Mouse (Mus musculus) gastrocnemius, postnatal 4 days (tissue): ENCODE data around the gene Caprin1. TPM values are rescaled to one million over a fixed set of nuclear protein-coding genes. Genes with fewer than 3 reads are reported as not detected.
A peak's percentile ranks its signal among the peaks of the same experiment; 100 is the strongest.

Source experiments
- DNase-seq, 2 experiments: peaks; one replicate each; pipeline ENCODE4 v3.0.0; 2021 to 2022; ENCODE audit warnings: low spot score in 2 of 2, mixed read lengths in 2 of 2
- total RNA-seq, 2 experiments: library from RNA; stranded (reverse); gene quantifications; 2 replicates each; pipeline ENCODE4 v1.2.3; 2021

Caprin1 gene
- total RNA-seq, 2 experiments from 2014 or later = 248 to 285 TPM

DNA sequence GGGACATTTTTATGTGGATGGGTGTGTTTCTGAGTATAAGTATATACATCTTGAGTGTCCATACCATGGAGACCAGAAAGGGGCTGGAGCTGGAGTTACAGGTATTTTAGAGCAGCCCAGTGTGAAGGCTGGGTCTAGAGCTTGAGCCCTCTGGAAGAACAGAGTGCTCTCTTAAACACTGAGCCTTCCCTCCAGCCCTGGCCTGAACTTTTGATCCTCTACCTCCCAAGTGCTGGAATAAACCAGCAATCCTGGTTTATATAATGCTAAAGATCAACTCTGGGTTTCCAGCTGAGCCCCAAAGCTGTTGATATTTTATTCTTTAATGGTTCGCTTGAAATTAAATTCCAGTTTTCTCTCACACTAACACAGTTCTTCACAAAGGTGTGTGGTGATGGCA is 5.0 kb upstream of the Caprin1 start:
- no peak for DNase-seq

DNA sequence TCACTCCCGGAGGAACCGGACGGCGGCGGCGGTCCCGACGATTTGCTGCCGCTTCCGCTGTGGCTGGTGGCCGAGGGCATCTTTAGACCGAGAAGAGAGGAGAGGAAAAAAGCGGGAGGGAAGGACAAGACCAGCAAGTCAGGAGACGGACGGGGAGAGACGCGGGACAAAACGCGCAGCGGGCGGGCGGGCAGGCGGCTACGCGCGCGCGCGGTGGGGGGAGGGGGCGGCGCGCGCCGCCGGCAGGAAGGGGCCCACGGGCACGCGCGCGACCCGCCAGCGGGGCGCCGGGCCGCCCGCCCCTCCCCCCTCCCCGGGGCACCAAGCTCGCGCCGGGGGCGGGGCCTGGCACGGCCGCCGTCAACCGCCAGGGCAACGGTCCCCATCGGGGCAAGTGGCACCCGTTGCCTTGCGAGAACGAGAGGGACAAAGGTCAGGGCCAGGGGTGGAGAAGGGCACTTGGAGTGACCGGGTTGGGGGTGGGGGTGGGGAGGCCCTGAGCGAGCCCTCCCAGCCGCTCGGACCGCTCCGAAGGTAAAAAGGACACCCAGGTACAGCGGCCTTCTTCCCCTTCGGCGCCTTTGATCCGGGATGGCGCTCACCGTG is 485 bp downstream of the Caprin1 start:
- DNase-seq = peak; percentile 77 to 84

DNA sequence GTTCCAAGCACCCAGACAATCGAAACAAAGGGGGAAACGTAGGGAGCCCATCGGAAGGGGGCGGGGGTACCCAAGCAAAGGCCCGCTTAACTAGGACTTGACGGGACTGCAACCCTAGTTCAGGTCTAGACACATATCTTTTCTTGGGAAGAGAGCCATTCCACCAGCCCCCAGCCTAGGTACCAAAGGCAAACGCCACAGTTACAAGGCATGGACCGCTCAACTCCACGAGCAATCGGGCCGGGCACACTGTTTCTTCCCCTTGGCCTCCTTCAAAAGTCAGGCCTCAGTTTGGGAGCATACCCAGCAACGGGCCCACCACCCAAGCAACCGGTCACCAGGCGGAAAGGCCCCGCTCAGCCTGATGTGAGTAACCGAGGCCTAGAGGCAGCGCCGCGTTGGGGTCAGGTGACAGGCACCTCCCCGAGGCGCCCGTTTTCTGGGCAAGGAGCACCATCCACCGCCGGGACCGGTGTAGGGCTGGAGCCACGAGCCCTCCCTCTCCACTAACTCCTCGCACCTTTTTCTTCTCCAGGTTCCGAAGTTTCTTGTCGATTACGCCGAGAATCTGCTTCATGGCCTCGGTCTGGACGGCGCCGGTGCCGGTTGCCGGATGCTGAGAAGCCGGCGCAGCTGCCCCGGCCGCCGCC is 1.1 kb downstream of the Caprin1 start:
- DNase-seq = peak; percentile 32 to 63

DNA sequence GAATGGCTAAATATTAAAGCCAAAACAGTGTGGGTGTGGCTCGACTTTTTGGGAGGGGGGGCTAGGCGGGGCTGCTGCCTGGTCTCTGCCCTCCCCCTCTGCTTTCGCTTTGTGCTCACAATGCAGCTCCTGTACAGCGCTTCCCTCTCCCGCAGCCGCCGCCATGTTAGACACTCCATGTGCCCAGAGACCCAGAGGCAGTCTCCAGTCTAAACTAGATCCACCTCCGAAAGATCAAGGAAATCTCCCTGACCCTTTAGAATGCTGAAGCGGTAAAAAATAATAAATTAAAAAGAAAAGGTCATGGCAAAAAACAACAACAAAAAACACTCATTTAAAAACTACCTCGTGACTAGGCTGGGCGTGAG is 1.6 kb downstream of the Caprin1 start:
- peak; percentile 62 to 72 for DNase-seq

DNA sequence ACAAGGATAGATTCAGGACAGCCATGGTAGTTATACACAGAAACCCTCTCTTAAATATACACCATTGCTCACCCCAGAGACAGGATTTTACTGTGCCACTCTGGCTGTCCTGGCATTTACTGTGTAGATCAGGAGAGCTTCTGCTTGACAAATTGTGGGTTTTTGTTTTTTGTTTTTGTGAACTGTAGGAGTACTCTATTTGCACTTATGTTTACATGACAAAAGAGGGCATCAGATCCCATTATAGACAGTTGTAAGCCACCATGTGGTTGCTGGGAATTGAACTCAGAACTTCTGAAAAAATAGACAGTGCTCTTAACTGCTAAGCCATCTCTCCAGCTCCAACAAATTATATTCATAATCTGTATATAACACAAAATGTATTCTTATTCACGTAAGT is 5.4 kb downstream of the Caprin1 start:
- no peak for DNase-seq

DNA sequence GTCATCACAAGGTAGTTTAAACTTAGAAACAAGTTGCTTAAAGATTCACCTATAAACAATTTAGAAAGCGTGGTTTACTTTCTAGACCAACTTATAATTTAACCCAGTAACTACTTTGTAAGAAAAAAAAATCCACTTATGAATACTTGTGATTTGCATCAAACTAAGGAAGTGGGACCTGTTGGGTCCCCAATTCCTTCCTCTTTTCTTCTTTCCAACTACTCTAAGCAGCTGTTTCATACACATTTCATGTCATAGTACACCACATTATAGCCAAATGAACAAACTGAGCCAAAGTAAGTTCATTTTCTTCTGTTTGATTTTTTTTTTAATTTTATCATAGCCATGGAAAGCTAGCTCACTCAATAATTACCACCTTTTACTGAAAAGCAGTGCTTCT is 11.7 kb downstream of the Caprin1 start:
- DNase-seq = no peak

DNA sequence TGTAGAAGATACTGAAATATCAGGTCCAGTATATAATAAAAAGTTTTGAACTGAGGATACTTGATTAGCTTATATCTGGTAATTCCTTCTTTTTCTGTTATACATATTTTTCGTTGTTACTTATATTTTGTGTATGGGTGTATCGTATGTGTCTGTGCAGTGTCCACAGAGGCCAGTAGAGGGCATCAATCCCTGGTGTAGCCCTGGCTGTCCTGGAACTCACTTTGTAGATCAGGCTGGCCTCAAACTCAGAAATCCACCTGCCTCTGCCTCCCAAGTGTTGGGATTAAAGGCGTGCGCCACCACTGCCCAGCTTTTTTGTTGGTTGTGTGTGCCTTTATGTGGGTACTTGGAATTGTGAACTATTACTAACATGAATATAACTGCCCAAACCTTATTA is 12.8 kb downstream of the Caprin1 start:
- no peak for DNase-seq

DNA sequence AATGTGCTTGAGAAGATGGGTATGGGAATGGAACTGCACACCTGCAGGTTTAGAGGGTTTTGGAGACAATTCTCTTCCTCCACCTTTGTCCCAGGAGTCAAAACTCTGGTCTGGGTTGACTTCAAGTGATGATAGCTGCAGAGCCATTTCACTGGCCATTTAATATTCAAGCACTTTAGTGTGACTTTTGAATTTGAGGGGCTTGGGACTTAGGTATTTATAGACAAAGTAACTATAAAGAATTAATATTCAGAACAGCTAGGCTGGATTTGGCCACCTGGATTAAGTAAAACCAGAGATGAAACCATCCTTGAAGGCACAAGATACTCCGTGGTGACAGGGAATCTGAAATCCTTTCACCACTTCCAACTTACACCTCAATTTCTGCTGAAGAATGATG is 35.0 kb downstream of the Caprin1 start:
- no peak for DNase-seq

DNA sequence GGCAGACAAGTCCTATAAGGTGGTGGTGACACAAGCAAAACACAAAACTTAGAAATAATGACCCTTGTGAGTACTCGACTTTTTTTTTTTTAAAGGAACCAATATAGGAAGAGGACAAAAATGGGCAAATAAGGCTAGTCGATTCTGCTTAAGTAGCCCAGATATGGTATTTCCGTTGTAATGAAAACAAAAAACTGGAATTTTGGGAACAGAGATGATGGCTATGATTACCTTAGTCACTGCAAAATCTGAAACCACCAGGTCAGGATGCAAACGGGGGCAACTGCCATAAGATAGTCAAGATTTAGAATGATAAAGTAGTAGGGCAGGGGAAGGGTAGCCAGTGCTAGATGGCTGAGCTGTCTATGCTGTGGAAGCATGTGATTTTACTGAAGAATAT is 35.5 kb downstream of the Caprin1 start:
- DNase-seq = no peak

DNA sequence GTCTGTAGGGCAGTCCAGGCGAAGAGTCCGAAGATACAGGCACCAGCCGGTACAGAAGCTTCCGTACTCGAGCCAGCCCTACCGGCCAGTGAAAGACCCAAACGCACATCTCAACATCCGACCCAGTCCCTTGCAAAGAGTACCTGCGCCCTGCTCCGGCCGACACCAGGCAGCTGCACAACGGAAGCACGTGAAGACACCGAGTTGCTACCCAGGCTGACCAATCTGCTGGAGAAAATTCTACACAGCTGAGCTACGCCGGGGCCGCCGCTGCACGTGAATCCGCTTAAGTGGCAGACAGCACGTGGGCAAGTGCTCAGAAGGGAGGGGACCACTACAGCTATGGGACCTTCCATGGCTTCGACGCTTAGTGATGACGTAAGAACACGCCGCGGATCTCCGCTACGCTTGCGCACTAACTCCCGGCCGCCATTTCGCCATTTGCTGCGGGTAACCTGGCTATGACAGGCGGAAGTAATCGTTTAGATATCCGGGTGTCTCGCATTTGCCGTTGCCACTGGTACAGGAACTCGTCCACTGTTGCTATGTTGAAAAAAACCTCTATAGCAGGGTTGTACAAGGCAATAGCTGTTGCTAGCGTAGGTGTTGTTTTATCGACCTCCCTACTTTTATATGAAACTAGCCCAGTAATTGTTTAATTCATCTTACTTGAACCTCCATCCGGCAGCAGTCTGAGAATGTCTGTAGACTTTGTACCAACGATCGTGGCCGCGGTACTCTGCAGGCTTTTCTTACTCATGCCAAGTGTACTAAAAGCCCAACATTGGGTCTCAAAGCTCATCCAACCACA is 36.3 kb downstream of the Caprin1 start, which contains the start of gene Nat10:
Nat10 (minus strand) TSS at position 365 of the 811 bp plus-strand sequence.
- peak; percentile 92 to 98 for DNase-seq

DNA sequence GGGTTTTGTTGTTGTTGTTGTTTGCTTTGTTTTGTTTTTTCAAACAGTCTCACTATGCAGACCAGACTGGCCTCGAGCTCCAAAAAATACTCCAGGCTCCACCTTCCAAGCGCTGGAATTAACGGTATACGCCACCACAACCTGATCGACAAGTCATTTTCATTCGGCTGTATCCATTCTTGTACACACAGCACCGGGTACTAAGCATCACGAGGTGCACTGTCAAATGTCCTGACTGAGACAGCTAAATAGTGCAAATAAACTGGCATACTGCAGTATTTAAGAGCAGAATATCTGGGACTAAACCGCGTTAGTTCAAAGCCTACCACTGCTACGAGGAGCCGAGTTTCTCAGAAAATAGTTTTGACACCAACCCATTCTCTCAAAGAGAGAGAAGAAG is 37.0 kb downstream of the Caprin1 start:
- DNase-seq = no peak

DNA sequence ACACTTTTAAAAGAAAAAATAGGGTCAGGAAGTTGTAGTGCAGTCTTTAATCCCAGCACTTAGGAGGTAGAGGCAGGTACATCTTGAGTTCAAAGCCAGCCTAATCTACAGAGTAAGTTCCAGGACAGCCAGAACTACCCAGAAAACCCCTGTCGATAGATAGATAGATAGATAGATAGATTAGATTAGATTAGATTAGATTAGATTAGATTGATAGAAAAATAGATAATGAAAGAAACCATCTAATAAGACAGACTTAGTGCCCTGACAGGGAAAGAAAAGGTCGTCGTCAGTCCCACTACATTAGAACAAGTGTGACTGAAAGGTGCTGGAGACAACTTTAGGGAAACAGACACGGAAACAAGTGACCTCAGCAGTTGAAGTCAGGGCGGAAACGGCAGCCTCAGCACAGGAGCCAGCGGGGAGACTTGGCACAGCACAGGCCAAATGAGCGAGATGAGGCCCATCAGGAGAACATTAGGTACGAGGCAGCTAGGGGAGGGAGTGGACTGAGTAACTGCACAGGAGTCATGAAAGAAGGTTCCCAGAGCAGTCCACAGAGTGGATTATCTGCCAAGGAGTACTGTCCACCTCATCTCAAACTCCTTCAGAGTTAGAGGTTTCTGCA is 41.9 kb downstream of the Caprin1 start:
- no peak for DNase-seq

DNA sequence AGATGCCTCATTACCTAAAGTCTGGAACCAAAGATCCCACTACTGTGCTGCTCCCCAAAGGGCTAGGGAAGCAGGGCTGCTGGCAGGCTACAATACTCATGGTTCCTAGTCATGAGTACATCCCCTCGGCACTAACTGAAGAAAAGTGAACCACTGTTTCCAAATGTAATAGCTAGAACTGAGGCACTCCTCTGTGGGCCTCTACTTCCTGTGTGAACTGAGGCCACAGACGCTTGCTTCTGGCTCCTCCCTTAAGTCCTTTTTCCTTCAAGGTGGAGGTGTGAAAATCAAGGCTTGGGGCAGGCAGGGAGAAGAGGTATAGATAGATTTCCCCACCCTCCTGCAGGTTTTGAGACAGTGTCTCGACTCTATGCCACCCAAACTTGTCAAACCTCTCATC is 42.8 kb downstream of the Caprin1 start:
- DNase-seq = no peak

DNA sequence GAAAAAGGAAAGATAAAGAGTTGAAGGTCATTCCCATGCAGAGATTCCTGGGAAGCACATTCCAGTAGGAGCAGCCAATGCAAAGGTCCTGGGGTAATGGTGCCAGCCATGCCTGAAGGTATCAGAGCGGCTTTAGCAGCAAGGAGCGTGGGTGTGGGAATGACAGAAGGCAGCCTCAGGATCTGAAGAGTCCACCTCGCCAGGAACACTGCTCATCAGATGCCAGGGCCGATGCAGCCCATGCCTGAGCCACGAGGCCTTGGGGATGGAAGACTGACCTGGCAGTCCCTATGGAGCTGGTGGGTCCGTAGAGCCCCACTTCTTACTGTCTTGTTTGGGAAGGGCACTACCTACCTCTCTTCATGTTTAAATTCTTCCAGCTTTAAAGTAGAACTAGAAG is 45.7 kb downstream of the Caprin1 start:
- DNase-seq = no peak

DNA sequence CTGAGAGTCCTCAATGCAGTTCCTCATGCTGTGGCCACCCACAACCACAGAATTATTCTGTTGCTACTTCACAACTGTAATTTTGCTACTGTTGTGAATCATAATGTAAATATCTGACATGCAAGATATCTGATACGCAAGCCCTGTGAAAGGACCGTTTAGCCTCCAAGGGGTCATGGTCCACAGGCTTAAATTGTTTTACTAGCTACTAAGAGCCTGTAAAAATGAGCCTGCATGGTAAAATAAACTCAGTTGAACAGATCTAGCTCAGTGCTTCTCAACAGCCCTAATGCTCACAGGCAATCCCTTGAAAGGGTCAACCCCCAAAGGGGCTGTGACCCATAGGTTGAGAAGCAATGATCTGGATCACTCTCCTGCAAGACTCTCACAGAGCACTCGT is 48.4 kb downstream of the Caprin1 start:
- DNase-seq = no peak

DNA sequence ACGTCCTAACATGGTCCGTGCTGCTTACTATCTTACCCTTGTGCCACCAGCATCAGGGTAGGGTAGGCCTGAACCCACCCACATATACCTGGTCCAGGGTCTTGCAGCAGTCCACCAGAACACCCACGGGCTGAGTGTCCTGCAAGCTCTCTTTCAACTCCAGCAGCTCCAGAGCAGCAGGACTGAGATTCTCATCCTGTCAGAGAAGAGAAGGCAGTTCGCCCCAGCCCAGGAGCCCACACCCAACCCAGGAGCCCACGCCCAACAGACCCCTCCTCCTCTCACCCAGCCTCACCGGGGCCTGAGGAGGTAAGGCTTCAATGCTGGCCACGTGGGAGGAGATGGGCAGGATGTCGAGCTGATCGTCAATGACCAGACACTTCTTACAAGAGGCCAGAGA is 49.6 kb downstream of the Caprin1 start:
- DNase-seq = no peak

DNA sequence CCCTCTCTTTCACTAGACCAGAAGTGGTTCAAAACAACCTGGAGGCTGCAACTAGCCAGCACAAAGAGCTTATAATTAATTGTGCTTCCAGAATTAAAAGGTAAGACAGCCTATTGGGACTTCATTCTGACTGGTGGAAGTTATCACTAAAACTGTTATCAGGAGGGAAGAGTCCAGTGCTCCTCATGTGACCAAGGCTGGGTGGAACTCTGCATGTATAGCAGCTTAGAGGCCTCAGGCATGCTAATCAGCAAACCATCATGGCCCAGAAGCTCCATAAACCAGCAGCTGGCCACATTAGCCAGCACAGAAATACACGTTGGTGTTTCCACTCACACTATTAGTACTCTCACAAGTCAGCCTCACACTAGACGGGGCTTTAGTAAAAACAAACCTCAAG is 50.7 kb downstream of the Caprin1 start:
- no peak for DNase-seq

DNA sequence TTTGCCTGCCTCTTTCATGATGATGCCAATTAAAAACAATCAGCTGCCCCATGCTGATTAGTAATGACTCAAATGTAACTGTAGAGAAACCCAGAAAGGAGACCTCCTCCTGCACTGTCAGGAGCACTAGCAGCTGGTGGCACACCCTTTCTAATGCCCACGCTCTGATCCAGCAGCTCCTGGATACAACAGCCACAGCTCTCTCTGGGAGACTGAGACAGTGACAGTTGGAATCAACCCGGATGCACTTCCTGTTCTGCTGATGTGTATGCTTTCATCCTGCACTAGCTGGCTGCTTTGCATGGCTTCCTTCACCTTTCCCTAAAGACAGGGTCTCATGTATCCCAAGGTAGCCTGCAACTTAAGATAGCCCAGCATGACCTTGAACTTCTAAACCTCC is 51.4 kb downstream of the Caprin1 start:
- DNase-seq = no peak

DNA sequence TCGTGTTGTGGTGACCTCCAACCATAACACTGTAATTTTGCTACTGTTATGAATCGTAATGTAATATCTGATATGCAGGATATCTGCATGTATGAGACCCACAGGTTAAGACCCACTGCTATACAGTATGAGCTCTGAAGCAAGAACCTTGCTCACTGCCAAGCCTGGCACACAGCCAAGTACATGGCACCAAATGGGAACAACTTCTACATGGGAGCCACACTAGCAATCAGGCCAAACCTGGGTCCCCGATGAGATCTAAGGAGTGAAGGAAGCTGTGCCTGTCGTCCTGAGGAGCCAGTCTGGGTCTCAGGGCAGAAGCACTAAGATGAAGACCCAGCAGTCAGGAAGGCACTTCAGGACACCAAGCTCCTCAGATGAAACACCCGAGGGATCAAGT is 52.0 kb downstream of the Caprin1 start:
- no peak for DNase-seq

DNA sequence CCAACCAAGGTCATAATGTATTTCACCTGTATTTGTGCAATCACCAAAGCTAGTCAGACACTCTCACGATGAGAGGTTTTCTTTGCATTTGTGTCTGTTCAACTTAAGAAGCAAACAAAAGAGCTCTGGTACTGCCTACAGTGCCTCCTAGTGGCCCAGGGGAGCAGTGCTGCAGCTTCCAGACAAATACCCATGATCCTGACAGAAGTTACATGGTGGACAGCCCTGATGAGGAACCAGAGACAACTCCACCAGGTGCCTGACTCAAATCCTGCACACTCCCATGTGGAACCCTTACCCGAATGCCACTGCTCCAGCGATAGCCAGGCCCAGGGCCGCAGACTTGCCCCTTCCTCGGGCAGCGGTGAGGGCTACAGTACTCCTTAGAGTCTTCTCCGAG is 53.5 kb downstream of the Caprin1 start:
- peak in 1 of 2 experiments; percentile 58 for DNase-seq

DNA sequence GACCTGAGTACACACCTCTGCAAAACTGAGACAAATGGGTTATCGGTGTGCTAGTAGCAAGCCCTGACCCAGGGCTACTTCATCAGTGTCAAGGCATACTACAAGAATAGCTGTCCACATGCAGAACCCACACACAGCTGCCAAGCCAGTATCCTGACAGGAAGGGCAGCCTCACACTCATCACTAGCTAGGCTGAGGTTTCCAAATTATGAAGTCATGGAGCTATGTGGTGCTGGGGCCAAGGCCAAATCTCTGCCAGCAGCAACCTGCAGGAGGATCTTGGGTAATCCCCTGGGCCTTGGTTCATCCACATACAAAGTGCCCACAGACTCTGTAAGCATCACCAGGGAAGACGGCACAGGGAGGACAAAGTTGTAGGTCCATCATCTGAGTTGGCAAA is 53.9 kb downstream of the Caprin1 start:
- DNase-seq = no peak

DNA sequence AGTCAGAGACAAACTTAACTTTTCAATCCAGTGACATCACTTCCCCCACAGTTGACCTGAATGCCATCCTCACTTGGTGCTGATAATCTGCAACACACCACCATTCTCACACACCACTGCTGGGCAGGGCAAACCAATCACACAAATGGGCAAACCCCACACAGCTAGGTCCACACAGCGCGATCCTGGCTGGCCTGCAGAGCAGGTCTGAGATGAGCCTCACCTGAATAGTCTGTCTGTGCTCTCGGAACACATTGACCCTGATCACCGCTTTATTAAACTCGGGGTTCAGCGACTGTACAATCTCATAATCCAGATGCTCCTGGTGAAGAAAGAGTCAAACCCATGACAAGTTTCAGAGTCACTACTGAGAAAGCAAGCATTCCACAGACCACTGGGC is 54.6 kb downstream of the Caprin1 start:
- no peak for DNase-seq
